Mouse (Mus musculus): ENCODE results near the gene Rph3al. TPM values are rescaled to one million over a fixed set of nuclear protein-coding genes. Genes with fewer than 3 reads are reported as not detected.

The Rph3al gene
- polyA plus RNA-seq, 1 experiment: not detected

GRCm38 (mm10) chr11:75922741-75923140 is 15.5 kb downstream of the Rph3al start:
- 75% methylated on average over 4 of the region's 4 CpGs for WGBS
- TF ChIP-seq CTCF (IDR thresholded peaks at IDR 0.05; ENCODE audit: insufficient read depth, low read depth, low read length) (no peak), POLR2A (IDR thresholded peaks at IDR 0.05; ENCODE audit: insufficient read depth, low read depth, low read length) (no peak)
- Histone ChIP-seq H3K4me1 (ENCODE audit: control insufficient read depth, insufficient read depth, low read length) (no peaks in the 10 kb centered on the region), H3K27ac (ENCODE audit: insufficient read depth, low read depth, low read length) (no peak overlapping the region), H3K4me3 (ENCODE audit: insufficient read depth, low read depth, low read length) (no peak overlapping the region)

- H3K4me1 ChIP-seq (ENCODE audit: control insufficient read depth, insufficient read depth, low read length): no peaks in the 10 kb centered on the region
- H3K27ac ChIP-seq (ENCODE audit: insufficient read depth, low read depth, low read length): no peak overlapping the region
- 93% methylated on average over 6 of the region's 6 CpGs for WGBS
- no peak overlapping the region for H3K4me3 ChIP-seq (ENCODE audit: insufficient read depth, low read depth, low read length)
- TF ChIP-seq CTCF (IDR thresholded peaks at IDR 0.05; ENCODE audit: insufficient read depth, low read depth, low read length) (no peak), POLR2A (IDR thresholded peaks at IDR 0.05; ENCODE audit: insufficient read depth, low read depth, low read length) (no peak)
Measured at GRCm38 (mm10) chr11:75919139-75919538, 19.1 kb downstream of the Rph3al start.

DNA sequence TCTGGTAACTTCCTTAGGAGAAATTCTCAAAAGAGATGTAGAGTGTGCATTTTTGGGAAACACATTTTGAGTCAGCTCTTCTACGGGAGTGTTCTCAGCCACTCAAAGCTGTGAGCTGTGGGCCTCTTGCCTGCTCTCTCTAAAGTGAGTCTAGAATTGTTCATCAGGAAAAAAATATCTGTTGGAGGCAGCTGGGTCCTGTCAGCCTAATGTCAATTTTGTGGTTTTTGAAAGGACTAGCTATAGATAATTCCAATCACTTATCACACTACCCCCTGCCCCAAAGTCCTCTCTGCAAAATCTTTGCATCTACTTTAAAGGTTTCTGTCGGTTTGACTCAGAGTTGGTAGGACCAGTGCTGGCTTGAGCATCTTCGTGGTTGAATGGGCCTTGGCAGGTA is 20.9 kb downstream of the Rph3al start:
- no peak overlapping the region for H3K27ac ChIP-seq (ENCODE audit: insufficient read depth, low read depth, low read length)
- no peak for TF ChIP-seq POLR2A (IDR thresholded peaks at IDR 0.05; ENCODE audit: insufficient read depth, low read depth, low read length)
- no peak for TF ChIP-seq CTCF (IDR thresholded peaks at IDR 0.05; ENCODE audit: insufficient read depth, low read depth, low read length)
- H3K4me3 ChIP-seq (ENCODE audit: insufficient read depth, low read depth, low read length): no peak overlapping the region
- WGBS: 91% methylated on average over 3 of the region's 3 CpGs
- no peaks in the 10 kb centered on the region for H3K4me1 ChIP-seq (ENCODE audit: control insufficient read depth, insufficient read depth, low read length)

DNA sequence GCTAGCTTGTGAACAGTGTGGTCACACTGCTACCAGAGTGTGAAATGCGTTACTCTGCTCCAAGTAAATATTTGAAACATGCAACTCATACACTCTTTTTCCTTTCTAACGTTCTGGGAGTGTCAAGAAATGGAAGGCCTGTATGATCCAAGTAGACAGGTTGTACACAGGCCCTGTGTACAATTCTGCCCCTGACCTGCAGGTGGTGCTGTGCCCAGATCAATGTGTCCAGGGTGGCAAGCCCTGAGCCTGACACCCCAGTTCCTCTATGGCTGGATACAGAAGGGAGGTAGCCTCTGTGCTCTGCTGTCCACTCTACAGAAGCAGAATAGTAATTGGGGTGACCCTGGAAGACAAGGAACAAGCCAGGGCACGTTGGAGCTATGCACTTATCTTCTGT is 24.3 kb downstream of the Rph3al start:
- Histone ChIP-seq H3K4me3 (ENCODE audit: insufficient read depth, low read depth, low read length) (no peak overlapping the region), H3K27ac (ENCODE audit: insufficient read depth, low read depth, low read length) (no peak overlapping the region), H3K4me1 (ENCODE audit: control insufficient read depth, insufficient read depth, low read length) (no peaks in the 10 kb centered on the region)
- WGBS: 70% methylated on average over 3 of the region's 3 CpGs
- TF ChIP-seq POLR2A (IDR thresholded peaks at IDR 0.05; ENCODE audit: insufficient read depth, low read depth, low read length): no peak
- no peak for TF ChIP-seq CTCF (IDR thresholded peaks at IDR 0.05; ENCODE audit: insufficient read depth, low read depth, low read length)

GRCm38 (mm10) chr11:75912944-75913657 is 25.1 kb downstream of the Rph3al start:
- 58% methylated on average over 10 of the region's 10 CpGs for WGBS
- H3K4me3 ChIP-seq (ENCODE audit: insufficient read depth, low read depth, low read length): no peak overlapping the region
- no peak overlapping the region for H3K27ac ChIP-seq (ENCODE audit: insufficient read depth, low read depth, low read length)
- no peaks in the 10 kb centered on the region for H3K4me1 ChIP-seq (ENCODE audit: control insufficient read depth, insufficient read depth, low read length)
- TF ChIP-seq CTCF (IDR thresholded peaks at IDR 0.05; ENCODE audit: insufficient read depth, low read depth, low read length) (peak; percentile 68; the same call in 1 of the 2 replicates), POLR2A (IDR thresholded peaks at IDR 0.05; ENCODE audit: insufficient read depth, low read depth, low read length) (no peak)

GRCm38 (mm10) chr11:75911962-75912361 is 26.3 kb downstream of the Rph3al start:
- WGBS: 95% methylated on average over 1 of the region's 1 CpGs
- Histone ChIP-seq H3K4me1 (ENCODE audit: control insufficient read depth, insufficient read depth, low read length) (no peaks in the 10 kb centered on the region; the same call in 1 of the 2 replicates), H3K4me3 (ENCODE audit: insufficient read depth, low read depth, low read length) (no peak overlapping the region), H3K27ac (ENCODE audit: insufficient read depth, low read depth, low read length) (no peak overlapping the region)
- no peak for TF ChIP-seq POLR2A (IDR thresholded peaks at IDR 0.05; ENCODE audit: insufficient read depth, low read depth, low read length)
- TF ChIP-seq CTCF (IDR thresholded peaks at IDR 0.05; ENCODE audit: insufficient read depth, low read depth, low read length): no peak

DNA sequence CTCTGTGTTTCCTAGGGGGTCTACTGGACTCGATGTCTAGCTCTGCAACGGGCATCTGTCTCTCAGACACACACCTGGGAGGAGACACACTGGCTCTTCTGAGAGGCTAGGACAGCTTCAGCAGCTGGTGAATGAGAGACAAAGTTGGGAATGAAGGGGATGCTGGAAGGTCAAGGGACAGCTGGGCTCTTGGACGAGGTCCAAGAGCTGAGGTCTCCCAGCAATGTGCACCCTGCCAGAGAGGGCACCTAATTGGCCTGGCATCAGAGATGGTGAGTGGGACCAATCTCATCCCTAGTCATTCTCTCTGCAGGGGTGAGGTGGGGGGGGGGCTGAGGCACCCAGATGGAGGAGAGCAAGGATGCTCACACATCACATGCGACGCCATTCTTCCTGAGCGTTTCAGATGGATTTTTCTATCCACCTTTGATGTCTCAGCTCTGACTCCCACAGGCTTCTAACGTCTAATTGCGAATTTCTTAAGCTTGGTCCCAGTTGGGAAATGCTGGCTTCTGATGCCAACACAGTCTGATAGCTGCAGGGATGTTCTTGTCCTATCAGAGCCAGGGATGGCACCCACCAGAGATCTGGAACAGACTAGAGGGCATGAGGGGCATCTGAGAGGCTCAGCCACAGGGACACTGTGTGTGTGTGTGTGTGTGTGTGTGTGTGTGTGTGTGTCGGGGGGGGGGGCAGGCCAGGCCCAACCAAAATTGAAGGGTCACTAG is 28.4 kb downstream of the Rph3al start:
- WGBS: 76% methylated on average over 9 of the region's 9 CpGs
- H3K27ac ChIP-seq (ENCODE audit: insufficient read depth, low read depth, low read length): no peak overlapping the region
- peaks cover under 1% of the 10 kb centered on the region; the same call in 1 of the 2 replicates for H3K4me1 ChIP-seq (ENCODE audit: control insufficient read depth, insufficient read depth, low read length)
- TF ChIP-seq POLR2A (IDR thresholded peaks at IDR 0.05; ENCODE audit: insufficient read depth, low read depth, low read length) (no peak), CTCF (IDR thresholded peaks at IDR 0.05; ENCODE audit: insufficient read depth, low read depth, low read length) (no peak)
- H3K4me3 ChIP-seq (ENCODE audit: insufficient read depth, low read depth, low read length): no peak overlapping the region

GRCm38 (mm10) chr11:75907406-75907805 is 30.8 kb downstream of the Rph3al start:
- 85% methylated on average over 4 of the region's 4 CpGs for WGBS
- H3K4me1 ChIP-seq (ENCODE audit: control insufficient read depth, insufficient read depth, low read length): peaks cover 6% of the 10 kb centered on the region
- H3K4me3 ChIP-seq (ENCODE audit: insufficient read depth, low read depth, low read length): no peak overlapping the region
- no peak overlapping the region for H3K27ac ChIP-seq (ENCODE audit: insufficient read depth, low read depth, low read length)
- TF ChIP-seq POLR2A (IDR thresholded peaks at IDR 0.05; ENCODE audit: insufficient read depth, low read depth, low read length): no peak
- TF ChIP-seq CTCF (IDR thresholded peaks at IDR 0.05; ENCODE audit: insufficient read depth, low read depth, low read length): no peak

- TF ChIP-seq CTCF (IDR thresholded peaks at IDR 0.05; ENCODE audit: insufficient read depth, low read depth, low read length) (no peak), POLR2A (IDR thresholded peaks at IDR 0.05; ENCODE audit: insufficient read depth, low read depth, low read length) (no peak)
- no peak overlapping the region for H3K4me3 ChIP-seq (ENCODE audit: insufficient read depth, low read depth, low read length)
- H3K4me1 ChIP-seq (ENCODE audit: control insufficient read depth, insufficient read depth, low read length): peaks cover 9% of the 10 kb centered on the region
- no peak overlapping the region for H3K27ac ChIP-seq (ENCODE audit: insufficient read depth, low read depth, low read length)
- WGBS: 80% methylated on average over 12 of the region's 12 CpGs
Measured at GRCm38 (mm10) chr11:75906556-75906955, 31.7 kb downstream of the Rph3al start.
